Mouse (Mus musculus): ENCODE measurements around the gene Zfp428.
"Not testable (repeated sequence)": the region's sequence is repeated elsewhere in the genome, so short reads cannot be mapped to it uniquely, and the experiment has no call there.

The Zfp428 gene

DNA sequence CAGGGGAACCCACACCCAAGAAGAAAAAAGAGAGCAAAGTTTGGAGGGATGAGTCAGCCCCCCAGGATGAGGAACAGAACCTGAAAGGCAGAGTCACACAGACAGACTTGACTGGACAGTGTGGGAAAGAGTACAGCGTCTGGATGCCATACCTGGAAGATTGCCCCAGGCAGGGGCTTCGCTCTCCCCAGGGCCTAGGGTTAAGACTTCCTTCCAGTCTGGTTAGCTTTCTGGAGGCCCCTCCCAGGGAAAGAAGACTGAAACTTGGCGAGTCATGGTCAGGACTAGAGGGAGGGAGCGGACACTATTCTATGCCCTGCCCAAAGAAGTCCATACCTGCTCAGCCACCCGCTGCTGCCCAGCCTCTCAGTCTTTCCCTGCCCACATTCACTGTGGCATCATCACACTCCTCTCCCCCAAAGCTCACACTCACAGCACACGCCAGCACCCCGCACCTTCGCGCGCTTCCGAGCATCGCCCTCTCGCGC is 25.8 kb upstream of the Zfp428 start:
- no peak for DNase-seq (ENCODE audit: low read depth, low spot score)

- peak; percentile 74 for DNase-seq (ENCODE audit: low read depth, low spot score)
Observed at GRCm38 (mm10) chr7:24481474-24482207, 25.2 kb upstream of the Zfp428 start, which contains the start of gene Cadm4. Gene Cadm4 (plus strand): TSS chr7:24482023.

DNA sequence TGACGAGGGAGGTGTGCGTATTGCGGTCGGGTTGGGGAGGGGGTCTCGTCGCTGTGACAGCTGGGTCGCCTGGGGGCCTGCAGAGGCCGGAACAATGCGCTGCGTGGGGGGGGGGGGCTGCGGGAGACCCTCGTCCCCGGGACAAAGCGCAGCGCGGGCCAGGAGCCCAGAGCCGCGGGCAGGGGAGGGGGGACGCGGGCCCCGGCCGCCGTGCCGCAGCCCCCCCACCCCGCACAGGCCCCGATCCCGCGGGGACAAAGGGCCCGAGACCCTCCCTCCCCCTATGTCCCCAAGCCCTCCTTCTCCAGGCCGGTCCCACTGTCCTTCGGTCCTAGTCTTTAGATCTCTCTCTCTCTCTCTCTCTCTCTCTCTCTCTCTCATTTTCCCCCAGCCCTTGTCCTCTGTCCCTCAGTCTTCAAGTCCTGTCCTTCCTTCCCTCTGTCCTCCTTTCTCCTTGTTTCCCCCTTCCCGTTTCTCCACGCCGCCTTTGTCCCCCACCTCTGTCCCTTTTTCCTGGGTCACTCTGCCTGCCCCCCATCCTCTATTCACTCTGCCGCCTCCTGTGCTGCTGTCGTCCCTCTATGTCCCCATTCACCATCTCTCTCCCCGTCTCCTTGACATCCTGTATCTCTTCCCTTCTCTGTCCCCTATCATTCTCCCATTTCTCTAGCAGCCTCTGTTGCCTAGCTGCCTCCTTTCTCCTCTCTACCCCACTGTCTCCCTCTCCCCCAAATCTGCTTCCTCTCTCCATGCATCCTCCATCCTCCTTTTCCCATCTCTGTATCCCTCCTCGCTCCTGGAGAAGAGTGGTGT is 24.4 kb upstream of the Zfp428 start:
- no peak for DNase-seq (ENCODE audit: low read depth, low spot score)

GRCm38 (mm10) chr7:24483291-24483690 is 23.5 kb upstream of the Zfp428 start:
- DNase-seq (ENCODE audit: low read depth, low spot score): not testable (repeated sequence)

DNA sequence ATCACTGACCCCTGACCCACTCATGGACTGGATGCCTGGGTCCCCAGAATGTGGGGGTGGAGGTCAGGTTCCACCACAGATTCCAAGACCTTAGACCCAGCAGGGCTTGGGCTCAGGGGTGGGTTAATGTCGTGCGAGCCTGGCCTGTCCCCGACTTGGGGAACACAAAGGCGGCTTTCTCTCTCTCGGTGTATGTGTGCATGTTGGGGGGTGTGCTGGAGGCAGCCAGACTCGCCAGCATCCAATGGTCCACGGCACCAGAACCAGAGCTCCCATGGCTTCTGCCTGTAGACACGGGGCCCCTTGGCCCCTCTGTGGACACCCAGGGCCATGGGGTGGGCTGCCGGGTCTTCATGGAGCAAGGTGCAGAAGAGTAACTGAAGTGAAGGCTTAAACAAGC is 21.3 kb upstream of the Zfp428 start:
- DNase-seq (ENCODE audit: low read depth, low spot score): no peak

DNA sequence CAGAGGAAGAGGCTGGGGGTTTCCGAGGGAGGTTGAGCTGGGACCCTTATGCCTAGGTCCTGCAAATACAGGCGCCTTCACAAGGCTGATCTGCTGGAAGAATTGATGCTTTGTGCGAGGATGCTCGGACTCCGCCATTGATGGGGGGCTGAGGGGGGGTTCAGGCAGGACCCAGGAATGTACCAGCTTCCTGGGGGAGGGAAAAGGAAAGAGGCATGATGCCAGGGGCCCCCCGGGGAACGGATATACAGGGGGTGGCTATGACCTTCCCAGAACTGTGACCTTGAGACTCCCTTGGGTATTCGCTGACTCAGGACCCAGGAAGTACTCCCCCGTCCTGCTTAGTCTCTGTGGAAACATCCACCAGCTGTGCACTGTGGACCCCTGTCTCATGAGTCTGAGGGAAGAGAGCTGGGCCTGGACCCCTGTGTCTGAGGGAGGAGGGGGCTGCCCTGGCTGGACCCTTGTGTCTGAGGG is 20.1 kb upstream of the Zfp428 start:
- no peak for DNase-seq (ENCODE audit: low read depth, low spot score)

GRCm38 (mm10) chr7:24487403-24487802 is 19.4 kb upstream of the Zfp428 start:
- no peak for DNase-seq (ENCODE audit: low read depth, low spot score)

GRCm38 (mm10) chr7:24488303-24488702 is 18.5 kb upstream of the Zfp428 start:
- no peak for DNase-seq (ENCODE audit: low read depth, low spot score)

DNA sequence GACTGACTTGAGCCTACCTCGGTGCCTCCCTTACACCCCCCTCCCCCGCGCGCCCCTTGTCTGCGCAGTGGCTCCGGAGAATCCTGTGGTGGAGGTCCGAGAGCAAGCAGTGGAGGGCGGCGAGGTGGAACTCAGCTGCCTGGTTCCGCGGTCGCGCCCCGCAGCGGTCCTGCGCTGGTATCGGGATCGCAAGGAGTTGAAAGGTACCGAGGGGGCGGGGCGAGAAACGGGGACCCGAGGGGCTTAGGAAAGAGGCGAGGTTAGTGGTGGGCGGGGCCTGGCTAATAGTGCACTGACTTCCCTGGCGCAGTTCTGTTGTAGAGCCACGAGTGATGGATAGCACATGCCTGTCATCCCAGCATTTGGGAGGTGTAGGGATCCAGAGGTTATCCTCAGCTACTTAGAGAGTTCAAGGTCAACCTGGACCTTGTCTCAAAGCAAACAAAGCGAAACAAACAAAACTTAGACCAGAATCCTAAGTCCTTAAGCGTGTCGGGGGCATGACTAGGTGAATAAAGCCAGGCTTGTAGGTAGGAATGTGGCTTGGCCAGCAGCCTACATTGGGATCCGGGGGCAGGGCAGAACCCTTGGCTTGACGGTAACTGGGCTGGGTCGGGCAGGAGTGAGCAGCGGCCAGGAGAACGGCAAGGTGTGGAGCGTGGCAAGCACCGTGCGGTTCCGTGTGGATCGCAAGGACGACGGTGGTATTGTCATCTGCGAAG is 6.8 kb upstream of the Zfp428 start:
- no peak for DNase-seq (ENCODE audit: low read depth, low spot score)

DNA sequence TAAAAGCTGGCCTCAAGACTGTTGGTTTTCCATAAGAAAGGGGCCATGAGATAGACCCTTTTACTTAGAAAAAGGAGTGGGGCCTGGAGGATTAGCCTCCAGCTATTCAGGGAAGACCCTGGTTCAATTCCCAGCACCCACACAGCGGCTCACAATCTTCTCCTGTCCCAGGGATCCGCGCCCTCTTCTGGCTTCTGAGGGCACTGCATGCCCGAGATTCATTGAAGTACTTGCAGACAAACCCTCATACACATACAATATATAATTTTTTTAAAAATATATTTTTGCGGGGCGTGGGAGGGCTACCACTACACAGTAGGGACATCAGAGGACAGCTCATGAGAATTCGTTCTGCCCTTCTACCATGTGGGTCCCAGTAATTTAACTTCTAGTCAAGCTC is 5.9 kb upstream of the Zfp428 start:
- DNase-seq (ENCODE audit: low read depth, low spot score): no peak

DNA sequence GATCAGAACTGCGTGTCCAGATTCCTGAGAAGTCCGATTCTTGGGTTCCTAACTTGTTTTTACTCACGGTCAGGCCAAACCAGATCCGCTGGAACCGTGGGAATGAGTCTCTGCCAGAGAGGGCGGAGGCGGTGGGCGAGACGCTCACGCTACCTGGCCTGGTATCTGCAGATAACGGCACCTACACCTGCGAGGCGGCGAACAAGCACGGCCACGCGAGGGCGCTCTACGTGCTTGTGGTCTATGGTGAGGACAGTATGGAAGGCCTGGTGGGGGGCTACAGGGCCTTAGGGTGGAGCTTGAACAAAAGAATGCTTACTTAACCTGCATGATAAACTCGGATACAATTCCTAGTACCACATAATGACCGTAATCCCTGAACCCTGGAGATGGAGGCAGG is 5.3 kb upstream of the Zfp428 start:
- DNase-seq (ENCODE audit: low read depth, low spot score): no peak

- DNase-seq (ENCODE audit: low read depth, low spot score): no peak
Observed at GRCm38 (mm10) chr7:24504004-24504403, 2.8 kb upstream of the Zfp428 start.

DNA sequence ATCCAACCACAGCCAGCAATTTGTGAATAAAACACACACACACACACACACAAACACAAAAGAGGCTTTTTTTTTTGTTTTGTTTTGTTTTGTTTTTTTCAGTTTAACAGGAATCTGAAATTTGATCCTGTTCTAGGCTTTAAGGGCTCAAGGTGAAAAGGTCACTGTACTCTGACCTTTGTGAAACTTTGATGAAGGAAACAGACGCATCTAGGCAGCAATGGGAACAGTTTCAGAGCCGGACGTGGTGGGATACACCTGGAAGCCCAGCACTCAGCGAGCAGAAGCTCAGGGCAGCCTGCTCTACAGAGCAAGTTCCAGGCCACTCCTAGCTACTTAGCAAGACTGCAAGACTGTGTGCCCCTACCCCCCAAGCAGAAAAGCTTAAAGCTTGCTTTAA is 1.9 kb upstream of the Zfp428 start:
- DNase-seq (ENCODE audit: low read depth, low spot score): no peak

DNA sequence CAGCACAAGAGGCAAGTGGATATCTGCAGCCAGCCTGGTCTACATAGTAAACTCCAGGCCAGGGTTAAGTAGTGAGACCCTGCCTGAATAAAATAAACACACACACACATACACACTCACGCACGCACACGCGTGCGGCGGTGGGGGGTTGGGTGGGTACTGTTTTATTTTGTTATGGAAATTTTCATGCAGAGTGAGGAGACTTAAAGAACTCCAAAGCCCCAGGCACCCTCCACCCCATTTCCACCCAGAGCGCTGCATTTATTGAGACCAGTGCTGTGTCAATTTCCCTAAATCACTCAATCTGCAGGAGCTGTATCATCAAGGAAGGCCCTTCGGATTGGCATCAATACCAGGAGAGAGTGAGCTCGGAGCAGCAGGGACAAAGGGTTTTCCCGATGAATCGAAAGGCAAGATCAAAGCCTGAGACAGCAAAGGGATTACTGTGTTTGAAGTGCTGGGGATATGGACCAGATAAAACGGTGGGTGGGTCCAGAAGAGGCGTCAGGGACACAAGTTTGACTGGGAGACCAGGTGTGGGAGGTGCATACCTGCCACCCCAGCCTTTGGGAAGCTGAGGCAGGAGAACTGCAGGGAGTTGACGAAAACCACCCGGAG is 1.2 kb upstream of the Zfp428 start:
- no peak for DNase-seq (ENCODE audit: low read depth, low spot score)

- no peak for DNase-seq (ENCODE audit: low read depth, low spot score)
Observed at GRCm38 (mm10) chr7:24506065-24506459, 744 bp upstream of the Zfp428 start.

DNA sequence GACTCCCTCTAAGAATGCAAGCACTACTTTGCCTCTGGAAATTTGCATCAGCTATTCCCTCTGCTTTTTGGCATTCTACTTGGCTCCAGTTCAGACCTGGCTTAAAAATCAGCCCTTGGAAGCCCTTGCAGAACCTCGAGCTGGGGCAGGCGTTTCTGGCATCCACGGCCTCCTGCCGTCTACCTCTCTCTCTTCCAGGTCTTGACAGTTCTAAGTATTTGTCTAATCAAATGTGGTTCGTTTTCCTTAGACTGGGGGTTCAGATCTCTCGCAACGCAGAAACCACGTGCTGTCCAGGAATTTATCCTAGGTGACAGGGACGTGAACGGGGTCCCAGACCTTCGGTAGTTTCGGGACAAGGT is 349 bp upstream of the Zfp428 start:
- DNase-seq (ENCODE audit: low read depth, low spot score): no peak

DNA sequence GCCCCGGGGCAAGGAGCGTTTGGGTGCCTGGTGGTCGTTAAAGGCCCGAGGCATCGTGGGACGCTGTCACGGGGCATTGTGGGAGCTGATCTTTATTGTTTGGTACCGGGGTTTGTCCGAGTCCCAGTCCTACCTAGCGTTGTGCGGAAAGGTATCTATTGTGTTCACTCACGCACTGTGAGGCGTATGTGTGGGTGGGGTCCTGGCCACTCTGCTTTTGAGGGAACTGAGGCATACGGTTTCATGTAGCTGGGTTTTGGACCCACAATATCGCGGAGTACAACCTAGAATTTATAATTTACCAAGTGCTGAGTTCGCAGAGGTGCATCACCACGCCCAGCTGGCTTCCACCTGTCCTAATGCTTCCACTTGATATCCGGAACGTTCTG is 914 bp downstream of the Zfp428 start:
- no peak for DNase-seq (ENCODE audit: low read depth, low spot score)

GRCm38 (mm10) chr7:24512355-24512754 is 5.5 kb downstream of the Zfp428 start, which contains the start of gene AC161166.1:
Gene AC161166.1 (minus strand): TSS chr7:24512455.
- no peak for DNase-seq (ENCODE audit: low read depth, low spot score)

- not testable (repeated sequence) for DNase-seq (ENCODE audit: low read depth, low spot score)
Observed at GRCm38 (mm10) chr7:24516319-24516718, 9.5 kb downstream of the Zfp428 start.

DNA sequence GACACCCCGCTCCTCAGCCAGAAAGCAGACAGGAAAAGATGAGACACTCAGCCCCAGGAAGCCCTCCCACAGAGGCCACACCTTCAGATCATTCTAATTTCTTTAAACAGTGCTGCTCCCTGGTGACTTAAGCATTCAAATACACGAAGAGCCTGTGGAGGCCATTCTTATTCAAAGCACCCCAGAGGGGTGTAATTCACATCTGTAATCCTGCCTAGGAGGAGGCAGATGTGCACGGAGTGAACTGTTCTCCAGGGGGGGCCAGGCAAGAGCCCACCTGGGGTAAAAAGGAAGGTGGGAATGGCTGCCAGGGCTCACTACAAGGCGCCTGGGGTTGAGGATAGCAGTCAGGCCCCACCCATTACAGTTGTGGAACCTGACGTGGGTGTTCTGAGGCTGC is 10.3 kb downstream of the Zfp428 start:
- DNase-seq (ENCODE audit: low read depth, low spot score): no peak

- peak; percentile 83 for DNase-seq (ENCODE audit: low read depth, low spot score)
Observed at GRCm38 (mm10) chr7:24517654-24518053, 10.8 kb downstream of the Zfp428 start.

- no peak for DNase-seq (ENCODE audit: low read depth, low spot score)
Observed at GRCm38 (mm10) chr7:24519130-24519529, 12.3 kb downstream of the Zfp428 start.

Data from telencephalon, adult 2 months (tissue).